Mouse (Mus musculus) naive thymus-derived CD4-positive, alpha-beta T cell, adult 2 months (primary cell): ENCODE data around the gene Abcg1.
A peak's percentile ranks its signal among the peaks of the same experiment; 100 is the strongest.

Source experiments
- DNase-seq: peaks from one replicate; pipeline ENCODE4 v3.0.0-alpha.2; 2011; ENCODE audit warnings: low read depth

Abcg1 gene

DNA sequence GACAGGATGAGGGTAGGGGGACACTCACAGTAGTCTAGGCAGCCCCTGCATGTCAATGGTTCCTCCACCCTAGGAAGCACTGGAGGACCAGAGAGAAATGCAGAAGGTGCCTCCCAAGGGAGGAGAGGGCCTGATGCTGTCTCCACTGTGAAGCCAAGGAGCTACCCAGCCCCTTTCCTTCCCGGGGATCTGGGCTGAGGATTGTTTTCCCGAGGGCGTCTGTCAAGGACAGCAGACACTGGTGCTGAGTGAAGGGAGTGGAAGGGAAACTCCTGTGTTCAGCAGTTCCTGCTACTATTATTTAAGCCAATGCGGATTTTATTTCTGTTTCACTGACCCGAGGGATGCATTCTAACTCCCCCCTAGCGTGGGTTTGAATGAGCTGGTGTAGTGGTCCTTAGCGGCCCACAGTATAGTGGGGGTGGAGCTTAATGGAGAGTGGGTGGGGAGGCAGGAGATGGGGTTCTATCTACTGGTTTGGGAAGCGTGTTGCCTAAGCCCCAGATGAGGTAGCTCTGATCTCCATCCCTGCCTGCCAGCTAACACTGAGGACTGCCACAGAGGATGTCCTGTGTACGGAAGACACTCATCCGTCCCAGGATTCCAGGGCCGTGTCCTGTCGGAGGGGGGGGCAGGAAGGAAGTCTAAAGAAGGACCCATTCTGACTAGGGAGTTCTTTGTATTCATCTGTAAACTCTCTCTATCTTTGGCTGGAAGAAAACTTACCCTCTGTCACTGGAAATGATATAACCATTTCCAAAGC lies 21.8 kb downstream of the Abcg1 start:
- DNase-seq = no peak

DNA sequence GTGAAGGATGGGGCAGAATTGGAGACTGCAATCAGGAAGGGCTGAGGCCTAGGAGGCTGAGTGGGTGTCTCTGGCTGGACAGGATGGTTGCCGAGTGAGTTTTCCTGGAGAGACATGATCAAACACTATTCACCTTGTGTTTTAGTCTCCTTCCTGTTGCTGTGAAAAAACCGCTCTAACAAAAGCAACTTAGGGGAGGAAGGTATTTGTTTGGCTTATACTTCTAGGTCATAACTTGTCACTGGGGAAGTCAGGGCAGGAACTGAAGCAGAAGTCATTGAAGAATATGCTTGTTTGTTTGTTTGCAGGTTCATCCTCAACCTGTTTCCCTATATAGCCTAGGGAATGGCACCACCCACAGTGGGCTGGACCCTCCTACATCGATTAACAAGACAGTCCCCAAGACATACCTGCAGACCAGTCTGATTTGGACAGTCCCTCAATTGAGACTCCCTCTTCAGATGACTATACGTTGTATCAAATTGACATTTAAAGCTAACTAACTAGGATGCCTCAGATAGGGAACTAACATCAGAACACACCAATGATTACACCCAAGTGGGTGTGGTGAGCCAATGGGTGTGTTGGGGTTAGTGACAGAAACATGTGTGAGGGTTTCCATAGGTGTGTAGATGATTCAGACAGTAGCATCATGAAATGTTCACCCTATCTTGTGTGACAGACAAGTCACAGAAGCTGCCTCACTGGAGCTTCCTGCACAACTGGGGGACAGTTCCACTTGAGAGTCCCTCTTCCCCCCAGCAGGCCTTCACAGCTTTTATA lies 25.0 kb downstream of the Abcg1 start:
- DNase-seq = peak; percentile 62

DNA sequence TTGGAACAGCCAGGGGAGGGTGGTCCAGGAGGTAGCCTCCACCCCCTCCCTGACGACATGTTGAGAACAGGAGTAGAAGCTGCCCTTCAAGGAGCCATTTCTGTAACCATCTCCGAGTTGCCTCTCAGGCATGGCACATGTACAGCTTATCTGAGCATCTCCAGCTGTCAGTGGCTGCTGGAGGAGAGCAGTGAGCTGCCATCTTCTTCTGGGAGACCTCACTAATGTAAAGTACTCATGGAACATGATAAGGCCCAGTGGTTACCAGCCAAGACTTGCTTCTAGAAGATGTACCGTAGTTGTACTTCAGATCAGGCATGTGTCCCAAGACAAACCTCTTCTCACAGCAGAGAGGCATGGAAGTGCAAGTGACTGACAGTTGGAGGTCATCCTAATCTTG lies 28.0 kb downstream of the Abcg1 start:
- DNase-seq = no peak

DNA sequence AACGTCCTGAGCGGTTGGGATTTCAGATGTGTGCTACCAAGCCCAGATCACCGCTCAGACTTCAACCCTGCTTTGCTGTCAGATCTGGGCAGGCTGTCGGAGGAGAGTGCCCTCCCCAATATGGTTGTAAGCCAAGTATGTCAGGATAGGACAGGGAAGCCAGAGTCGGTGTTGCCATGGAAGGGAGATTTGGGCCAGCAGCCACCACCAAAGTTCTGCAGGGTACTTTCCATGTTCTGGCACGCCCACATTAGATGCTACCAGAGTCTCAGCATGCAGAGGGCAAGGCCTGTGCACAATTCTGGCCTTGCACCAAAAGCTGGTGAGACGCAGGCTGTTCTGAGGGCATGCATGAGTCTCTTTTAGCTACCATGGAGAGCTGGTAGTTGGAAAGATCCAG lies 28.7 kb downstream of the Abcg1 start:
- no peak for DNase-seq

DNA sequence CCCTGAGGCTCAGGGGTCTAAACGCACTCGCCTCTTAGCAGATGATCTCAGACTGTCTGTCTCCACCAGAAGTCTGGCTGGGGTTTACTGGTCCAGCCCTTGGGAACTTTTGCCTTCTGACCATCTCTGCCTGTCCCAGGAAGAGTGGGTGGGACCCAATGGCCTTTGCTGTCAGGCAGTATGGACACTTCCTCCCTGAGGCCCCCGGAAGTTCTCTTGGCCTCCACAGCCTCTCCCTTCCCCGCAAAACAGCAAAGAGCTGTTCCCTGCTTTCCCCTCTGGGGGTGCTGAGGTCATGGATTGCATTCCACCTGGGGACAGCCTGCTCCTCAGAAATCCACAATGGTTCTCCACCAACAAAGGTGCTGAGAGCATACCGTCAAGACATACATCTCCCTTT lies 31.2 kb downstream of the Abcg1 start:
- DNase-seq = no peak

DNA sequence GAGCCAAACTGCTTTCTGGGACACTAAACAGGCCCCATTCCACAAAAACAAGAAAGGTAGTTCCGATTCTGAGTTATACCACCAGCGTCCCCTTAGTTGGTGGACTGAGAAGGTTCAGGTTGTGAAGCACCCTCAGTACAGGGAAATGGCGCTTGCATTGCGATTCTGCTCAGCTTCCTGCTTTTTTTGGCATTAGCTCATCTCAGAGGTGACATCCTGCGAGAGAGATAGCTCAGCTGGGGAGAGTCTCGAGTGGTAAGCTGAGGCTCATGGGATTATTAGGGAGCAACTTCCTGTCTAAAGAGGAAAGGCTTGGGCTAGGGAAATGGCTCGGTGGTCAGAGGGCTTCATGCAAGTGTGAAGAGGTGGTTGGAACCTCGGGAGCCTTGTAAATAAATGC lies 32.4 kb downstream of the Abcg1 start:
- no peak for DNase-seq

DNA sequence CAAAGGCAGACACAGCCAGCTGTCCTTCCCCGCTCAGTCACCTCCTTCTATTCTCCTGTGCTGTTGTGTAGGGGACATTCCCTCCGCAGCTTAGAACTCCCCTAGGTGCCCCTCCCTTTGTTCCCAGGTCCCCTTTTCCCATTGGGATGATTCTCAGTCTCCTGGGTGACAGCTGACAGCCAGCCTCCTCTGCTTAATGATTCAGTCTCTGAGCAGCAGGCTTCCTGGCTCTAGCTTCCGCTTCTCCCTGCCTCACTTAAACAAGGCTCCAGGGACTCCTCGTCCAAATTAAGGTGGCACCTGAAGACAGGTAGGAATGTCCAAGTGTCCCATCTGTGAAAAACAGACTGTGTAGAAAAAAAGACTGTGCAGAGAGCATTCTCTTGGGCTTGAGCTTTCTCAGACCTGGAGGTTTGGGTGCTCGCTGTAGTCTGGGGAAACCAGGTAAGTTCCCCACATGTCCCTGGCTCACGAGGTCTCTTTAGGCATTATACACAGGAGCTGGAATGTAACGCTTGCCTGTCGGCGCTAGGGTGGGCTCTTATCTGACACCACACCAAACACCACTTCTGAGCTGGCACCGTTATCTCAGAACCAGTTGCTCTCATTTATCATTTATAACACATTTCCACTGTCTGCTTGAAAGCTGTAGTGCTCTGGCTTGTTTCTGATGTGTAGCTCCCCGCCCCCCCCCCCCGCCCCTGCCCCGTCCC lies 33.7 kb downstream of the Abcg1 start:
- DNase-seq = no peak

DNA sequence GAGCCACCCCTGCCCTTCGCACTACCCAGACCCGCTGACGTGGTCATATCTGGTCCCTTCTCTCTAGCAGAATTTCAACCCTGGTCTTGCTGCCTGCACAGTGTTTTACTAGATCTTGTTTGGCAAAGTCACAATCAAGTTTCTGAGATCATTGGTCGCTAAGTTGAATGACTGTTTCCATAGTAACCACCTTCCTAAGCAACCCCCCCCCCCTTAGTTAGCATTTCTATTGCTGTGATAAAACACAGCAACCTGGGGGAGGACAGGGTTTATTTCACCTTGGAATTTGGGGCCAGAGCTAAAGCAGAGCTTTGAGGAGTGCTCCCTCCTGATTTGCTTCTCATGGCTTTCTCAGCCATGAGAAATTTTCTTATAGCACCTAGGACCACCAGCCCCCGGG lies 37.3 kb downstream of the Abcg1 start:
- no peak for DNase-seq

DNA sequence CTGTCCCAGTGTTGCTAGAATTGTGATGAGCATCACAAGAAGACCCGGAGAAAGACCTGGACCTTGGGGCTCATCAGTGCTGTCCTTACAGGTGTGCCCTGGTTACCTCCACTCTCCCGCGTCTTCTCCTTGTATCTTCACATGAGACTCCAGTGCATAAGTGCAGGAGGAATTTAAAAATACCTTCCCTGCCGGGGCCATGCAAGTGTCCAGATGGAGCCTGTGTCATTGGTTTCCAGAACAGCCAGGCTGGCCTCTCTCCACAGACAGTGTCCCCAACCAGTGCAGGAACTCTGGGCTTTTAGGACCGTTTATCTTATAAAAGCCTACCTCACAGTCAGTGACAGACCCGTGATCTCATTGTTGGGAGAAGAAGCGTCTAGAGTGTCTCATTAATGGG lies 38.1 kb downstream of the Abcg1 start:
- DNase-seq = no peak

DNA sequence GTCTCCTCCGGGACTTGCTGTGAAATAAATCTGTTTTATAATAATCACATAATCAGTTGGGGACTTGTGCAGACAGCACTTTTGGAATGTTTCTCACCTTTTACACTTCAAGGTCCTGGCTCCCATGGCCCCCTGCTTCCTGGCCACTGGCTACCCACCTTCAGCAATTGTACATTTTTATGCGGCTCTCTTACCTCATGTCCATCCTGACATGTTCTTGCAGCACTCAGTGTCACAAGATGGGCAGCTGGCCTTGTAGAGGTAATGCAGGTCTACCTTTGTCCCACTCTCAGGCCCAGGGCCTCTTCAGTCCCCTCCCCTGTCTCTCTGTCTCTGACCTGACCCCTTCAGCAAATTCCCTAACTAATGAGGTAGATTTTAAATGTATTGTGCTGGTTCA lies 39.4 kb downstream of the Abcg1 start:
- DNase-seq = no peak

DNA sequence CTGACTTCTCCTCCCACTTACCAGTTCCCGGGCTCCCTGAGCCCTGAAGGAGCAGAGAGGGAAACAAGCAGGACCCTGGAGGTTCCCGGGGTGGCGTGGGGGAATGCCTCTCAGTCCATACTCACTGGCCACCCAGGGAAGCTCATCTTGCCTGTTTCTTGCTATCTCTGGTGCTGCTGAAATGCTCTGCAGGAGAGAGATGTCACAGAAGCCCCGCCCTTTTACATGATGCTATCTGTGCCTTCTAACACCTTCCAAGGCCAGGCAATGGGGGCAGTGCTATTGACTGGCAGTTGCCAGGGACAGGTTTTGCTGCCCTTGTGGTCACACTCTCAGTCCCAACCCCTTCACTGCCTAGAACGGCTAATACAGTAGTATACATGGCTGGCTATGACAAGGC lies 41.3 kb downstream of the Abcg1 start:
- DNase-seq = no peak

DNA sequence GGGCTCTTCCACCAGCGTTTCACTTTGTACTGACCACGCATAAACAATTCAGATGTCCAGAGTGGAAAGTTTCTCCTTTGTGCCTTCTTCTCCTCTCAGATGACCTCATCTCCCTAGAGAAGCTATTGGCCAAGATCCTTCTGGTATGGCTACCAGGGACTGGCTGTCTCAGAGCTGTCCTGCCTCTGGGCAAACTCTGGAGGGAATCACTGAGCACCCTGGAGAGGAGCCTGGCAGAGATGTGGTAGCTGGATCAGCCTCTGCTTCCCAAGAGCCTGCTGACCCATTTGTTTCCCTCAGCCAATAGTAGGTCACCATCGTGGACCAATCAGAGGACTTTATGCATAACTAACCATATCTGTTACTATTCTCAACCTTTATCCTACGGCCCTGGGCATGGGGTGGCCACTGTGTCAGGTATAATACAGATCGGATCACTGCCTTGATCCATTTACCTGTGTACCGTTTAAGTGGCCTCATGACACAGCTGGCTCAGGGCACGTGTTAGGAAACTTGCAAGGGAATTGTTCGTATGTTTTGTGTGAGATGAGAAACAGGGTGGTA lies 45.6 kb downstream of the Abcg1 start:
- DNase-seq = no peak

DNA sequence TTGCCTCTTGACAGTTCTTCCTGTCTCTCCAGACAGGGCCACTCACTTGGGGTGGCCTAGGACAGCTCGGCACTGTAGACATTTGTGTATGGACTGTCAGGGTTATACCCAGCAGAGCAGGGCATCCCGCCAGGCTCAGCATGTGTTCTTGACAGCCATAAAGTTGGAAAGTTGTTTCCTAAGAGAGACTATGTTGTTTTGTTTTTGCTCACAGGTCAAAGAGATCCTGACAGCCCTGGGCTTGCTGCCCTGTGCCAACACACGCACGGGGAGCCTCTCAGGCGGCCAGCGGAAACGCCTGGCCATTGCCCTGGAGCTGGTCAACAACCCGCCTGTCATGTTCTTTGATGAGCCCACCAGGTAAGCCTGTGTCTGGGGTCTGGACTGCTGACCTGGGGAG lies 46.3 kb downstream of the Abcg1 start:
- DNase-seq = no peak

DNA sequence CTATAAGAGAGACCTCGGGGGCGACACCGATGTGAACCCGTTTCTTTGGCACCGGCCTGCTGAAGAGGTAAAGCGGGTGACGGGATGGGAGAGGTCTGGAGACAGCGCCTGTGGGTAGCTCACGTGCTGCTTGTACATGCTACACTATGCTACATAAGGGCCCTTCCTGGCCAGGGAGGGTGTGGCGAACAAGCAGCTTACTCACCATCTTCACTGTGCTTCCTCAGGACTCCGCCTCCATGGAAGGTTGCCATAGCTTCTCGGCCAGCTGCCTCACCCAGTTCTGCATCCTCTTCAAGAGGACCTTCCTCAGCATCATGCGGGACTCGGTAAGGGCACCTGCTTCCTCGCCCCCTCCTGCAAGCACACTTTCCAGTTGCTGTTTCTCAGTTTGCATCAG lies 50.9 kb downstream of the Abcg1 start:
- no peak for DNase-seq

DNA sequence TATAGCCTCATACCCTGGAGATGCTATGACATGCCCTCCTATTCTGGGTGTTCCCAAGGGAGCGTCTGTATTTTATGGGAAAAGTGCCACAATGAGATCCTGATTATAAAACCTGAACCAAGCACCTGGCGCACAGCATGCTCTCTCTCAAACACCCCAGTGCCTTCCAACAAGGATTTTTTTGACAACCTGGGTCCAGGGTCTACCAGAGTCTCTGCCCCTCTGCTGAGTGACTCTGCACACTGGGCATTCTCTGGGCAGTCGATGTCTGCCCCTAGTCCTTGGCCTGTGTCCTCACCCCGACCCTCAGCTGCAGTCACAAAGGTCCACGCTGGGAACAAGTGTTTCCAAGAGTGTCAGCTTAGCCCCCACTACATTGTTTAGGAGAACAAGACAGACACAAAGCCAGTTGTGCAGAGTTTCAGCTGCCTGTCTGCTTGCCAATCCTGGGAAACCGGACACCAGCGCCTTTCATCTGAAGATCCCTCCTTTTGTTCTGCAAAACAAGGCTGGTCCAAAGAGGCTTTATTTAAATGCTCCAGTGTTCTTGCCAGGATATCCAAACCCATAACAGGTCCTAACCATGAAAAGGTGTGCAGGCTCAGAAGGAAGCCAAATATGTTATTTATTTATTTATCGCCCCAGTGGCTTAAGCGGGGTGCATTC lies 55.8 kb downstream of the Abcg1 start:
- DNase-seq = no peak

DNA sequence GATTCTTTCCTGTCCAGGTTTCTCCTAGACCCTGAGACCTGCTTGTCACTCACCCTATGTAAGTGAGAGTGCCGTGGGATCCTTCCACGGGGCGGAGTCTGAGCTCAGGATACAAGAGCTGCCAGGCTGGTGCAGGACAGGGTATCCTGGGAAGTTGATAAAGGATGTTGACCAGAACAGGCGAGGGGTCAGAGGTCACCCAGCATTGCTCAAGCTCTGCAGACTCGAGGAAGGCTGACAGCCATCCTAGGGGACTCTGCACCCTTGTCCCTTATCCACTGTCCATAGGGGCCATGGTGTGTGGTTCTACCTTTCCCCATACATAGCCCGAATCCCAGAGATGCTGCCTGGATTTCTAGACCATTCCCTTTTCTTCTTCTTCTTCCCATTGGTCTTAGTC lies 58.6 kb downstream of the Abcg1 start:
- DNase-seq = no peak

DNA sequence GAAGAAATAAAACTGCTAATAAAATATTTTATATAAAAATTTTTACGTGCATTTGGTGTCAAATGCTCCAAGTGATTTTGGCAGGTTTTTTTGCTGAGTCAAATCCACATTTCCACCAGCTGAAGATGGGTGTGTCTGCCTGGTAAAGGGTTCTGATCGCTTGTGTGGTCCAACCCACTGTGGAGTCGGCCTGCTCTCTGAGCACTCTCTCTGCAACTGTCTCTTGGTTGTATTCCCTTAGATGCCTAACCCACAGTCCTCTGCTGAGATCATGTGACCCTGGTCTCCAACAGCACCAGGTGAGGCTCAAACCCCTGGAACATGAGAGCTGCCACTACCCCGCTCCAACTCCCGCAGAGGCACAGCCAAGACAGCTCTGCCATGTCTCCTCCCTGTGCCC lies 60.5 kb downstream of the Abcg1 start:
- DNase-seq = no peak

DNA sequence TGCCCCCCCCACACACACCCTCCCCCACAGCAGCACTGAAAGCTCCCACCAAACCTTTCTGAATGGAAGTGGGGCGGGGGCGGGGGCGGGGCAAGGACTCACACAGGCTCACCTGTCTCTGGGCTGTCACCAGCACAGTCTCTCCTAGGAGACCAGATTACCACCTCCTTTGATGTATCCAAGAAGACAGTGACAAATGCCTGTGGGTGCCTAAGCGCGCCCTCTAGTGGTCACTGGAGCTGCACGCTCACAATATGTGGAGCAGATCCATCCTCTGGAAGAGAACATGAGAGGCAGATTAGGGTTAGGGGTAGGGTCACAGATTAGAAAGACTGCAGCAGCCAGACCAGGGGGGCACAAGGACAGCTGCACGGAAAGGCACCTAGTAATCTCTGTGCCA lies 62.0 kb downstream of the Abcg1 start:
- peak; percentile 91 for DNase-seq

DNA sequence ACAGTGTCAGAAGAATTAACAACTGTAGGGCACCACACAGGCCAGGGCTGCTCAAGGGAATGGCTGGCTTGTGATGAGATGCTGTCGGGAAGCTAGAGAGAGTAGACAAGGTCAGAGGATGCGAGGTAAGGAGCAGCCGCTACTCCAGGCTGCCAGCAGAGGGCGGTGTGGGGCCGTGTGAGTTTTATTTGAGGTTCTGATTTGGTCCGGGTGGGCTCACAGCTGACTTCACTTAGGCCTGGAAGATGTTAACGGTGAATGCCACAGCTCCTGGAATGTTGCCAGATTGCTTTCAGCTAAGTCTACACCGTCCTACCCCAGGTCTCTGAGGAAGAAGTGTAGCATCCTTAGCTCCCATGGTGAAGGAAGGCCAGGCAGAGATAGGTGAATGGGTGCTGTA lies 64.5 kb downstream of the Abcg1 start:
- DNase-seq = peak; percentile 77

DNA sequence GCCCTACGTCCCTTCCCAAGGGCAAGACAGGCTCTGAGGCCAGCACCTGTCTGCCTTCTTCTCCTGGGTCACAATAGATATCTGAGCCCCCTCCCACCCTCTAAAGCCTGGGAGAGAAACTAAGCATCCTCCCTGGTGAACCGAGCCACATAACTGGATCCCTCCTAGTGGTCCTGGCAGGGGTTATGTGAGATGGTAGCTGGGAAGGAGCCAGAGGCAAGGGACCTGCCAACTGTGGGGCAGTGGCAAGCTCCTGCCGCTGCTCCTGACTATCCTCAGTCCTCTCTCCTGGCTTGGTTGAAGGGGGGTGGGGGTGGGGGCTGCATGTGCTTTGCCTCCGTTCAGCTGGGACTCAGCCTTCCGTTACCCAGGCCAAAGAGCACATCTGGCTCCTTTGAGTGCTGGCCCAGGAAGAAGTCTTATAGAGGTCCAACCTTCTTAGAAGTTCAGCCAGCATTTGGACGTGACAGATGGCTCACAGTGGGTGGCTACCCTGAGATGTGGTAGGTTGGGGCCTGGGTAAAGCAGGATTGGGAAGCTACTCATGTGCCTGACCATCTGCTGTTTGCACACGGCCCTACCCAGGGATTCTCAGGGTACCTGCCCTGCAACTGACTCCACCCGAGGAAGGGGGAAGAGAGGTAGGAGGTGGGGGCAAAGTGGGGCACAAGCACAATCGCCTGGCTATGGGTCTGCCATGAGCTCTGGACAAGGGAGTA lies 68.2 kb downstream of the Abcg1 start:
- DNase-seq = no peak

DNA sequence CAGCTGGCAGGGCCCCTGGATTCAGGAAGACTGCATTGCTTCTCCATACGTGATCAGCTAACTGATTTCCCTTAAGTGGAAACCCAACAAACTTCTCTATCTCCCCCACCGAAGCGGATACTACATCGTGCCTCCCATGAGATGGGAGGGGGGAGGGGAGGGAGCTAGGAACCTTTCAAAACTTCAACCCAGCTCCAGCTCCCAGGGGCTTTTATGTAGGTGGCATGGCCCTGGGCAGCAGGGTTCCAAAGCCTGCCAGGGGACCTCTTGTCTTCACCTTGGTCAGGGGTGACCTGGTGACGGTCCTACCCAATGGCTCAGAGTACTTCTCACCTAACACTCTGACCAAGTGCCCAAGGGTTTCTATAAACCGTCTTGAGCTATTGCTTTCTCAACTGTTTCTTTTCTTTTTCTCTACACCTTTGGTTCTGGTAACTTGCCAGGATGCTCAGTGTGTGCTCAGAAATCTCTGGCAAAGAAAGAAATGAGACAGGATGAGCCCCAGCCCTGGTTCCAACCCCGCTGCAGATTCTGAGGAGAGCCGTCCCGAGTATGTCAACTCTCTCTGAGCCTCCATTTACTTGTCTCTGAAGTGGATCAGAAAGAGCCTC lies 71.3 kb downstream of the Abcg1 start:
- no peak for DNase-seq
